Mouse (Mus musculus): ENCODE measurements around the gene Lpgat1. TPM values are rescaled to one million over a fixed set of nuclear protein-coding genes. Genes with fewer than 3 reads are reported as not detected.

Gene Lpgat1
- 18.1 and 19.0 TPM in 2 replicates for polyA plus RNA-seq (2016; fragmentation: Nextera tagmentation; extraction: Ambion mirVana)

DNA sequence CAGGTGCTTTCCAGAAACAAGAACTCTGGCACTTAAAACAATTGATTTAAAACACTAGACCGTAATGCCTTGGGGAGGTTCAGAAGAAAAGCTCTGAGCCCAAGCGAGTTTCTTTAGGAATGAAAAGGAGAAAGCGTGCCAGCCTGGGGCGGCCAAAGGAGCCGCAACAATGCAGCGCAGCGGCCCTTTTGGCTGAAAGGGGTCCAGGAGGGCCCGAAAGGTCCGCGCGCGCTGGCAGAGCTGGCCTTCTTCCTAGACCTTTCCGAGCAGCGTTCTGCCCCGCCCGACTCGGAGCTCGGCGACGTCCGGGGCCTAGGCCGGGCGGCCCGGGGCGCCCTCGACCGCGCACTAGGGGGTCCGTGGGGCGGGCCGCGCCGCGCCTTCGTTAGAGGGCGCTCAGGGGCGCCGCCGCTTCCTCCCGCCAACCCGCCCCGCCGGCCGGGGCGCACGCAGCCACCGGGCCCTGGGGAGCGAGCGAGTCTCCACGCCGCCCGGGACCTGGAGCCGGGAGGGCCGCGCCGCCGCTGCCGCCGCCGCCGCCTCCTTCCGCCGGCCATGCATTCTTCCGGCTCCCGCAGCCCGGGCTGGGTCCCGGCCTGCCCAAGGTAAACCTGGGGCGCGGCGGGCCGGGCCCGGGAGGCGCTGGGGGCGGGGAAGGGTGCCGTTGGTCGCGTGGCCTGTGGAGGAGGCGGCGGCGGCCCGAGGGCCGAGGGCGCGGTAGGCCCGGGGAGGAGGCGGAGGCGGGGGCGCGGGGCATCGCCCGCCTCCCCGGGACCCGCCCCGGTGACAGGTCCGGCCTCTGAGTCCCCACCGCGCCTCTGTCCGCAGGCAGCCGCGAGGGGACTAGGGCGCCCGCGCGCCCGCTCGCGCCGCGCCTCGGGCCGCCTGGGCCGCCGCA is at the start of gene Lpgat1:
Lpgat1 (plus strand) TSS at position 234 of the 898 bp plus-strand sequence.
- under 1% methylated on average over 101 of the region's 113 CpGs for WGBS
- H3K36me3 ChIP-seq, result peaks cover 17% of the 10 kb centered on the region
- DNase-seq (ENCODE audit: low spot score), result peak; percentile 72
- H3K4me3 ChIP-seq, result peak within 1 kb of the TSS; percentile 91
- peaks cover 37% of the 10 kb centered on the region for H3K4me1 ChIP-seq
- H3K27me3 ChIP-seq (ENCODE audit: low read depth, poor library complexity, severe bottlenecking), result peaks cover 37% of the 10 kb centered on the region
- no peaks in the 10 kb centered on the region for H3K9me3 ChIP-seq (replicated peaks)
- peak within 1 kb of the TSS; percentile 97 for H3K27ac ChIP-seq (replicated peaks)

DNA sequence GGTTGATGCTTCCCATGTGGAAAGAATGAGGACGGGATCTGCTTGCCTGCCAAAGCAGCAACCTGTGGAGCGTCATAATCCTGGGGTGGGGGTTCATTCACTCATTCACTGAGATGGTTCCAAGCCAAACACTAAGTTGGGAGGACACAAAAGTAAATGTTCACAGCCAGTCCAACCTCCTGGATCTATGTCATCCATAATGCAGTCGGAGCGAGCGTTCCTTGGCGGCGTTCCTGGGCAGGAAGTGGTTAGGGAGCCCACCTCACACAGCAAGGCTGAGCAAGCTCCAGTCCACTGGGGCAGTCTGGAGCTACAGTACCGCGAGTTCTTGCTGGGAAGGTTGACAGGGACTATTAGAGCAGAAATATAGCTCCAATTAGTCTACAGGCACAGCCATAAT is 49.6 kb upstream of the Lpgat1 start:
- H3K4me1 ChIP-seq, result no peaks in the 10 kb centered on the region

DNA sequence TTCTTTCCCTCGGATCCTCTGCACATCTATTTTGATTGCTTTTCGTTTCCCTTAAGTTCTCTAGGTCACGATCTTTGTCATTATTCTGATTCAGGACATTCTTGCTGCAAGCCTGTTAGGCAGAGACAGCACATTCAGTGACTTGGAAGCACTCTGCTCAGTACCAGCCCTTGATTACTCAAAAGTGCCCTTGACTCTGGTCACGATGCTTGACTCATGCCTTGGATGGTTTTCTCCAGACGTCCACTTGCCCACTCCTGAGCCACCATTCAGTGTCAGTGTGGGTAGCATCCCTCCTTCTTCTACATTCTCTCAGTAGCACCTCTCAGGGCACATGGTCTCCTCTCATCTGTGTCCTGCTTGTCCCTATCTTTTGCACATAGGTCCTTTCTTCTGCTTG is 43.6 kb upstream of the Lpgat1 start:
- Histone ChIP-seq H3K4me3 (no peak overlapping the region), H3K27ac (replicated peaks) (no peak overlapping the region), H3K9me3 (replicated peaks) (no peaks in the 10 kb centered on the region), H3K27me3 (ENCODE audit: low read depth, poor library complexity, severe bottlenecking) (no peaks in the 10 kb centered on the region), H3K4me1 (no peaks in the 10 kb centered on the region), H3K36me3 (no peaks in the 10 kb centered on the region)
- 86% methylated on average over 5 of the region's 5 CpGs for WGBS
- no peak for DNase-seq (ENCODE audit: low spot score)

More for the DNA sequence above, 49.6 kb upstream of the Lpgat1 start:
- Histone ChIP-seq H3K27me3 (ENCODE audit: low read depth, poor library complexity, severe bottlenecking) (no peaks in the 10 kb centered on the region), H3K4me3 (no peak overlapping the region), H3K36me3 (no peaks in the 10 kb centered on the region), H3K27ac (replicated peaks) (no peak overlapping the region), H3K9me3 (replicated peaks) (no peaks in the 10 kb centered on the region)
- no peak for DNase-seq (ENCODE audit: low spot score)
- WGBS, result 93% methylated on average over 9 of the region's 9 CpGs

DNA sequence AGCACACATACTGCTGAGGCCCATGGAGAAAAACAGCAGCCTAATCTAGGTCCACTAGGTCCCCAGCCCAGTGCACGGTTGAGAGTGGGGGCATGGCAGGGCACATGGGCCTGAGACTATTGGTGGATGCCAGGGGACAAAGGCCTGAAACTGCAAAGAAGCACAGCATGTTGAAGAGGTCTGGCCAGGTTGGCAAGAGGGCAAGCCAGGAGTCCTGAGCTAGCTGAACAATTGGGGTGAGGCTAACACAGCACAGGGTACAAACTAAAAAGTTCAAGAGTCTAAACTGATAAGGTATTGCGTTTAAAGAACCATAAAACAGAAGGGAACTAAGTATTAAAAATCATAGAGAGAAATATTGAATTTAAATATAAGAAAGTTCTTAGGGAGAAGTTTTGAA is 36.0 kb upstream of the Lpgat1 start:
- 76% methylated on average over 2 of the region's 2 CpGs for WGBS
- Histone ChIP-seq H3K4me1 (no peaks in the 10 kb centered on the region), H3K27ac (replicated peaks) (no peak overlapping the region), H3K27me3 (ENCODE audit: low read depth, poor library complexity, severe bottlenecking) (no peaks in the 10 kb centered on the region), H3K9me3 (replicated peaks) (peaks cover 17% of the 10 kb centered on the region), H3K4me3 (no peak overlapping the region), H3K36me3 (no peaks in the 10 kb centered on the region)
- no peak for DNase-seq (ENCODE audit: low spot score)

DNA sequence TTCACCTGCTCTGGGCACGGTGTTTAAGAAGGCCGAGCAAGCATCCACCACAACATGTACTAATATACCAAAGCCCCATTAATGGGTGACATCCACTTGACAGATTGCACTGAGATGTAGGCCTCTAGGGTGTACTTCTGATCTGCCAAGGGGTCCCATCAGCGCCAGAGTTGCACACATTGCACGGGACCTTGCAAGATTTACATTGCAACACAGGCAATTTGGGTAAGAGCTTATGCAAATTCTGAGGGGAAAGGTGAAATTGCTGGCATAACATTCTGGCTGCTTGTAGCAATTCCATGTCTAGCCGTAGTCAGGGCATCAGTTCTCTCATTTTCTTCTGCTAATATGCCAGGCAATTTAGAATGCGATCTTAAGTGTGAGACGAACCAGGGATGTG is 30.1 kb upstream of the Lpgat1 start:
- no peaks in the 10 kb centered on the region for H3K36me3 ChIP-seq
- no peak overlapping the region for H3K27ac ChIP-seq (replicated peaks)
- H3K9me3 ChIP-seq (replicated peaks), result peaks cover 17% of the 10 kb centered on the region
- no peak overlapping the region for H3K4me3 ChIP-seq
- no peak for DNase-seq (ENCODE audit: low spot score)
- no peaks in the 10 kb centered on the region for H3K27me3 ChIP-seq (ENCODE audit: low read depth, poor library complexity, severe bottlenecking)
- 95% methylated on average over 7 of the region's 7 CpGs for WGBS
- H3K4me1 ChIP-seq, result no peaks in the 10 kb centered on the region

DNA sequence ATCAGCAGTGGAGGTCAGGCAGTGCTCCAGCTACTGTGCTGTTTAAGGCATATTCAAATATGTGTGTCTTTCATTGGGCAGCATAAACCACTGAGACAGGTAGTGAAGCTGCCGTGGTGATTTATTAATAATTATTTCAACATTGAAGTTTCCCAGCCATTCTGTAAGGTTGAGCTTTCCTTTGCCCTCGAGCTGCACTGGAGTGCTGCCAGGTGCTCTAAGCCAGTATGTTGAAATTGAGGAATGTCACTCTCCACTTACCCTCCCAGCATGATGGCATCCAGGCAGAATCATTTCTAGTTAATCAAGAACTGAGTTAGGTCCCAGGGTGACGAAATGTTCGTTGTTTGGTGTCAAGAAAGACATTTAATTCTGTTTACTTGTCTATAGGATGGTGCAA is 24.4 kb upstream of the Lpgat1 start:
- no peaks in the 10 kb centered on the region for H3K4me1 ChIP-seq
- 77% methylated on average over 4 of the region's 4 CpGs for WGBS
- H3K27ac ChIP-seq (replicated peaks), result no peak overlapping the region
- no peak for DNase-seq (ENCODE audit: low spot score)
- H3K9me3 ChIP-seq (replicated peaks), result no peaks in the 10 kb centered on the region
- H3K36me3 ChIP-seq, result no peaks in the 10 kb centered on the region
- H3K27me3 ChIP-seq (ENCODE audit: low read depth, poor library complexity, severe bottlenecking), result no peaks in the 10 kb centered on the region
- no peak overlapping the region for H3K4me3 ChIP-seq

DNA sequence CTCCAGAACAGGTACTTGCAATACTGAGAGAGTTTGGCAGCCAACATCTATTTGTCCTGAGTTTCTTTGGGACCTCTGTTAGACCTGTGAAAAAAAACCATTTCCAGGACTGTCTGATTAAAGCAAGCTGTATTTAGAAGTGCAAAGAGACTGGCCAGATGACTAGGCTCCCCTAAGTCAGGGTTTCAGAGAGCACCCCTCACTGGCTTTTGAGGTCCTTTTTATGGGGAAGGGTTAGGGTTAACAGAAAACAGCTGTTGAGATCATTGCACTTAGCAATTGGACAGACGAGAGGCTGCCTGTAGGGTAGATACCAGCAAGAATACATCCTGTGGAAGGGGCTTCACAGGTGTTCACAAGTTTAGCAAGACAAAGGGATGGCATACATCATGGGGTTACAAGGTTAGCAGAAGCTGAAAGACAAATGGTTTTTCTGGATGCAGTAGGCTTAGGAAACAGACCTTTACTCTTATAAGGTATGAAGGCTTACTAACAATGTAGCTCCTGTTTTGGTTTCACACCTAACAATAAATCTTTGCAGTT is 19.3 kb upstream of the Lpgat1 start:
- Histone ChIP-seq H3K27me3 (ENCODE audit: low read depth, poor library complexity, severe bottlenecking) (no peaks in the 10 kb centered on the region), H3K27ac (replicated peaks) (no peak overlapping the region), H3K36me3 (no peaks in the 10 kb centered on the region), H3K4me1 (no peaks in the 10 kb centered on the region), H3K9me3 (replicated peaks) (no peaks in the 10 kb centered on the region), H3K4me3 (no peak overlapping the region)
- 60% methylated on average over 1 of the region's 1 CpGs for WGBS
- no peak for DNase-seq (ENCODE audit: low spot score)

DNA sequence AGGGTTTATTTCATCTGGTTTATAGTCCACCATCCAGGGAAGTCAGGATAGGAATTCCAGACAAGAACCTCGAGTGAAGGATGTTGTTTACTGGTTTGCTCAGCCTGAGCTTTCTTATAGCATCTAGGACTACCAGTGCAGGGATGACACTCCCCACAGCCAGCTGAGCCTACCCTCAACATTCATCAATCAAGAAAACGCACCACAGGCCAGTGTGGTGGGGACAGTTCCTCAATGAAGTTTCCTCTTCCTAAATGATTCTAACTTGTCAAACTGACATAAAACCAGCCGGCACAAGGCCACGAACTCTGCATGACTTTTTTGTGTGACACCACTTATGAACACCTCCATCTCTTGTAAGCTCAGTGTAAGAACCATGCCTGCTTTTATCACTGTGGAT is 13.1 kb upstream of the Lpgat1 start:
- no peak for DNase-seq (ENCODE audit: low spot score)
- Histone ChIP-seq H3K27ac (replicated peaks) (no peak overlapping the region), H3K9me3 (replicated peaks) (no peaks in the 10 kb centered on the region), H3K4me1 (no peaks in the 10 kb centered on the region), H3K36me3 (no peaks in the 10 kb centered on the region), H3K4me3 (no peak overlapping the region), H3K27me3 (ENCODE audit: low read depth, poor library complexity, severe bottlenecking) (no peaks in the 10 kb centered on the region)
- 83% methylated on average over 4 of the region's 4 CpGs for WGBS

DNA sequence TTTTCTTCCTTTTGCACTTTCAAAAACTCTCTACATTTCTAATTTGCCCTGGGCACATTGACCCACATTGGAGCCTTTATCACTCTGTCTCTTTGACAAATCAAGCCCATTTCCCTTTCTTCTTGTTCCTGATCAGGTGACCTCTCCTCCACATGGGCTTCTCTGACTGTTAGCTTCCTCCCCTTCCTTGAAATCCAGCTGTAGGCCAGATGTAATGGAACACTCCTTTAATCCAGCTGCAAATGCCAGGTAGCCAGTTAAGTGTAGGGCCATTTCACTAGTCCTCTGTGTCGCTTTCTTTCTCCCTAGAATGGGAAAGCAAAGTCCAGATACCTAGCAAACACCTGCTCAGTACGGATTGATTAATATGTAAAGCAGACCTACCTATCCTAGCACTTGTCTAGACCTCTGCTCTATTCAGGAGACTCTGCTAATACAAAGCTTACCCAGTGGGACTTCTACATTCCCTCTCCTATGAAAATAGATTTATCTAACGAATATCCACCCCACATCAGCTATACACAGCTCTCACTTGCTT is 11.0 kb upstream of the Lpgat1 start:
- Histone ChIP-seq H3K27ac (replicated peaks) (no peak overlapping the region), H3K9me3 (replicated peaks) (no peaks in the 10 kb centered on the region), H3K4me1 (no peaks in the 10 kb centered on the region), H3K4me3 (no peak overlapping the region), H3K36me3 (no peaks in the 10 kb centered on the region), H3K27me3 (ENCODE audit: low read depth, poor library complexity, severe bottlenecking) (no peaks in the 10 kb centered on the region)
- WGBS, result 73% methylated on average over 3 of the region's 3 CpGs
- no peak for DNase-seq (ENCODE audit: low spot score)

DNA sequence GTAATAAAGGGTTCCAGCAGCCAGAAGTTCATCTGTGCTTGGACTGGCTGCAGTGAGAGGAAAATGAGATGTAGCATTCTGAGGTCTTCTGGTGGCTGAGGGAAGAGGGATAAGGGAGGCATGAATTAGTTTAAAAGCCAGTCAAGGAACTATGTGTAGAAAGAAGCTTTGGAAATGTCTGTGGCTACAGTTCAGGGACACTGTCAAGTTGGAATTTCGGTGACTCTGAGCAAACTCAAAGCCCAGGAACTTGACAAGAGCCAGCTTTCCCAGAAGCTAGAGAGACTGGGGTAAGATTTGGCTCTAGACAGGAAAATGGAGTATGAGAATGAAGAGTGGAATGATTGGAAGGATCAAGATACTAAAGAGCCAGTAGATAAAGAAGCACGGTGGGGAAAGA is 7.8 kb upstream of the Lpgat1 start:
- no peak overlapping the region for H3K4me3 ChIP-seq
- H3K27ac ChIP-seq (replicated peaks), result no peak overlapping the region
- no peaks in the 10 kb centered on the region for H3K27me3 ChIP-seq (ENCODE audit: low read depth, poor library complexity, severe bottlenecking)
- WGBS, result 90% methylated on average over 2 of the region's 2 CpGs
- H3K9me3 ChIP-seq (replicated peaks), result no peaks in the 10 kb centered on the region
- no peaks in the 10 kb centered on the region for H3K36me3 ChIP-seq
- no peak for DNase-seq (ENCODE audit: low spot score)
- H3K4me1 ChIP-seq, result no peaks in the 10 kb centered on the region

DNA sequence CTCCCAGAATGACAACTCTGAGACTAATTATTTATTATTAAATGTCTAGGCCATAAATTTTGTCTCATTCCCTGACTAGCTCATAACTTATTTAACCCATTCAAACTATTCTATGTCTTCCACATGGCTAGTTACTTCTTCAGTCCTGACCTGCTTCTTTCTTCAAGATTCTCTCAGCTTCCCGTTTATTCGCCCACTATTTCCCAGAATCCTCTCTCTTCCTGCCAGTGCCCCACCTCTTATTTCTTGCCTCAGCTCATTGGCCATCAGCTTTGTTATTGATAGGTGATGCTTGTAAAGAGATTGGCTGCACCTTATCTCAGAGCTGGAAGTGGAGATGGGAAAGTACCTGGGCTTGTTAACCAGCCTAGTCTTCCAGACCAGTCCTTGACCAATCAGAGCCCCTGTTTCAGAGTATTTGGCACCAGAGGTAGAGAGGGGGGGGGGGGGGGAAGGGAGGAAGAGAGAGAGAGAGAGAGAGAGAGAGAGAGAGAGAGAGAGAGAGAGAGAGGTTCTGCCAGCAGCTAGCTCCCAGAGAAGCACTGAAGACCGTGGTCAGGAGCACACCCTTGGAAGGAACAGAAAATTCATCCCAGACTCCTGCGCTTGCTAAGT is 5.3 kb upstream of the Lpgat1 start:
- Histone ChIP-seq H3K36me3 (no peaks in the 10 kb centered on the region), H3K4me3 (no peak overlapping the region), H3K27ac (replicated peaks) (no peak overlapping the region), H3K9me3 (replicated peaks) (no peaks in the 10 kb centered on the region), H3K27me3 (ENCODE audit: low read depth, poor library complexity, severe bottlenecking) (peaks cover 18% of the 10 kb centered on the region), H3K4me1 (peaks cover 4% of the 10 kb centered on the region)
- no peak for DNase-seq (ENCODE audit: low spot score)
- WGBS, result 89% methylated on average over 4 of the region's 4 CpGs

DNA sequence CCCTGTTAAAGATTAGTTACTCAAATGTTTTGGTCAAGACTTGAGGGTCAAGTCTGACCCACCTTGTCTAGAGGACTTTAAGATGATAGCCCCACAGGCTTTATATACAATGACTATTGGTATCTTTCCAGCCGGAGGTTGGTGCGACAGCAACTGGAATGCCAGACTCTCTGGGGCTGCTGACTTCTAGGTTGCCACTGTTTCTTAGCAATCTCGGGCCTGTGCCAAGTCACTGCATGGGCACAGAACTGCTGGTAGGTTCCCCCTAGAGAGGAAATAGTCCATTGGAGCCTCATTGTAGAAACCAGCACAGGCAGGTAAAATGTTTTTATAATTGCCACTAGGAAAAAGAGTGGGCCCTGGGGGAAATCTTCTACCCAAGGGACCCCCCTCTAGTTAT is 3.8 kb upstream of the Lpgat1 start:
- no peak overlapping the region for H3K27ac ChIP-seq (replicated peaks)
- no peaks in the 10 kb centered on the region for H3K36me3 ChIP-seq
- peaks cover 18% of the 10 kb centered on the region for H3K27me3 ChIP-seq (ENCODE audit: low read depth, poor library complexity, severe bottlenecking)

DNA sequence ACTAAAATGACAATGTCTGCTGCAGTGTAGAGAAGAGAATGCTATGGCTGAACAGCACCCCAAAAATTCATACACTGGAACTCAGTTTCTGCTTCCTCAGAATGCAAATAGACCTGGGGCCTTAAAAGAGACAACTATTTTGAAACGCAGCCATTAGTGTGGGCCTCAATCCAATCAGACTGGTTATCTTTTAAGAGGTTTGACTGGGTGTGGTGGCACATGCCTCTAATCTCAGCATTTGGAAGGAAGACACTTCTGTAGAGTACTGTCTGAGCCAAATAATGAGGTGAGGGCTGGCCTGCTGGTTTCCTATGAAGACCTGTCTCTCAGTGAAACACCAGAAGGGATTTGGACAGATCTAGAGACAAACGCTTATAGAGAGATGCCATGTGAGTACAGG is 2.5 kb upstream of the Lpgat1 start:
- peaks cover 27% of the 10 kb centered on the region for H3K27me3 ChIP-seq (ENCODE audit: low read depth, poor library complexity, severe bottlenecking)
- DNase-seq (ENCODE audit: low spot score), result no peak
- H3K4me1 ChIP-seq, result peaks cover 24% of the 10 kb centered on the region
- no peak overlapping the region for H3K4me3 ChIP-seq
- no peak overlapping the region for H3K27ac ChIP-seq (replicated peaks)
- H3K36me3 ChIP-seq, result no peaks in the 10 kb centered on the region
- 81% methylated on average over 2 of the region's 2 CpGs for WGBS
- H3K9me3 ChIP-seq (replicated peaks), result no peaks in the 10 kb centered on the region

More for the DNA sequence above, 3.8 kb upstream of the Lpgat1 start:
- H3K4me1 ChIP-seq, result peaks cover 12% of the 10 kb centered on the region
- H3K4me3 ChIP-seq, result no peak overlapping the region
- no peaks in the 10 kb centered on the region for H3K9me3 ChIP-seq (replicated peaks)
- no peak for DNase-seq (ENCODE audit: low spot score)
- 92% methylated on average over 3 of the region's 3 CpGs for WGBS
